Mouse (Mus musculus): Measurements from ENCODE around the gene Aamp. TPM values are rescaled to one million over a fixed set of nuclear protein-coding genes. Genes with fewer than 3 reads are reported as not detected.
A peak's percentile ranks its signal among the peaks of the same experiment; 100 is the strongest.

The Aamp gene
- polyA plus RNA-seq, 1 experiment from 2014 or later: 130 TPM

GRCm38 (mm10) chr1:74271659-74272058 lies 12.9 kb downstream of the Aamp start:
- no peak overlapping the region for H3K9ac ChIP-seq (ENCODE audit: low read depth, low read length)
- H3K4me2 ChIP-seq (replicated peaks; ENCODE audit: low read depth): no peak overlapping the region
- no peaks in the 10 kb centered on the region for H3K9me3 ChIP-seq (ENCODE audit: control insufficient read depth)
- no peak overlapping the region for H3K27ac ChIP-seq (ENCODE audit: low read depth, low read length)
- 57% methylated on average over 4 of the region's 4 CpGs for WGBS
- no peaks in the 10 kb centered on the region for H3K4me1 ChIP-seq (replicated peaks; ENCODE audit: control insufficient read depth, insufficient read depth, low read length)
- H3K36me3 ChIP-seq (ENCODE audit: control insufficient read depth, insufficient read depth): peaks cover 24% of the 10 kb centered on the region
- no peak overlapping the region for H3K4me3 ChIP-seq (ENCODE audit: low read depth, low read length)
- H3K27me3 ChIP-seq (replicated peaks; ENCODE audit: control insufficient read depth, insufficient read depth, low read length): no peaks in the 10 kb centered on the region
- ATAC-seq: no peak
- TF ChIP-seq CTCF (IDR thresholded peaks at IDR 0.05; ENCODE audit: low read depth): no peak

DNA sequence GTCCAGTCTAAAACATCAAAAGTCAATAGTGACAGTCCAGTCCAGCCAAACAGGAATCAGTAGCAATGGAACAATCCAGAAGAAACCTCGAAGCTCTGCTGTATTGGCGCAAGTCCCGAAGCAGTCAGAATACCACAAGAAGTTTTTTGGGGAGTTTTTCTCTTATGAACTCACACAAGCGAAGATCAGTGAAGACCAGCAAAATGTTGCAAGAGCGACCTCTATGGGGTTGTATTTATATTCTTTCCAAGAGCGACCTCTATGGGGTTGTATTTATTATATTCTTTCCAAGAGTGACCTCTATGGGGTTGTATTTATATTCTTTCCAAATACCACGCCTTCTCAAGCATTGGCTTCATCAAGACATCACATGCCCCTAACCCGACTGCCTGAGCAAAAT lies 15.8 kb downstream of the Aamp start:
- no peak for ATAC-seq
- H3K36me3 ChIP-seq (ENCODE audit: control insufficient read depth, insufficient read depth): peaks cover 53% of the 10 kb centered on the region
- TF ChIP-seq CTCF (IDR thresholded peaks at IDR 0.05; ENCODE audit: low read depth): peak; percentile 48
- no peaks in the 10 kb centered on the region for H3K9me3 ChIP-seq (ENCODE audit: control insufficient read depth)
- no peaks in the 10 kb centered on the region for H3K4me1 ChIP-seq (replicated peaks; ENCODE audit: control insufficient read depth, insufficient read depth, low read length)
- WGBS: 82% methylated on average over 8 of the region's 8 CpGs
- H3K27ac ChIP-seq (ENCODE audit: low read depth, low read length): no peak overlapping the region
- no peak overlapping the region for H3K9ac ChIP-seq (ENCODE audit: low read depth, low read length)
- no peaks in the 10 kb centered on the region for H3K27me3 ChIP-seq (replicated peaks; ENCODE audit: control insufficient read depth, insufficient read depth, low read length)
- no peak overlapping the region for H3K4me3 ChIP-seq (ENCODE audit: low read depth, low read length)
- H3K4me2 ChIP-seq (replicated peaks; ENCODE audit: low read depth): no peak overlapping the region

DNA sequence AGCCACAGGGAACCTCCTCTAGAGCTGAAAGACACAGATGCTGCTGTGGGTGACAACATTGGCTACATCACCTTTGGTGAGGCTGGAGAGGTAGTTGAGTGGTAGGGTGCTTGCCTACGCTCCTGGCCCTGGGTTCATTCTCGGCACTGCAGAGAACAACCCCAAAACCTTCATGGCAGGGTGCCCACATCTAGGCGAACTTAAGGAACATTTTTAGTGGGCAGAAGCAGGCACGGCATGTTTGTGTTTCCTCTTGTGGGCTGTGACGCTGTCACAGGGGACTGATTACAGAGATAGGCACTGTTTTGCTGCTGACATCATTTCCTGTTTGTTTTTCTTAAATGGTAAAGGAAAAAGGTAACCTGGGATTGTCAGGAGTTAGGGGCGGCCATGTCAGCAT lies 22.0 kb downstream of the Aamp start:
- no peaks in the 10 kb centered on the region for H3K27me3 ChIP-seq (replicated peaks; ENCODE audit: control insufficient read depth, insufficient read depth, low read length)
- H3K4me2 ChIP-seq (replicated peaks; ENCODE audit: low read depth): no peak overlapping the region
- no peak overlapping the region for H3K9ac ChIP-seq (ENCODE audit: low read depth, low read length)
- H3K4me3 ChIP-seq (ENCODE audit: low read depth, low read length): no peak overlapping the region
- H3K9me3 ChIP-seq (ENCODE audit: control insufficient read depth): no peaks in the 10 kb centered on the region
- H3K36me3 ChIP-seq (ENCODE audit: control insufficient read depth, insufficient read depth): peaks cover 87% of the 10 kb centered on the region
- H3K4me1 ChIP-seq (replicated peaks; ENCODE audit: control insufficient read depth, insufficient read depth, low read length): no peaks in the 10 kb centered on the region
- TF ChIP-seq CTCF (IDR thresholded peaks at IDR 0.05; ENCODE audit: low read depth): no peak
- no peak for ATAC-seq
- 87% methylated on average over 6 of the region's 6 CpGs for WGBS
- no peak overlapping the region for H3K27ac ChIP-seq (ENCODE audit: low read depth, low read length)

DNA sequence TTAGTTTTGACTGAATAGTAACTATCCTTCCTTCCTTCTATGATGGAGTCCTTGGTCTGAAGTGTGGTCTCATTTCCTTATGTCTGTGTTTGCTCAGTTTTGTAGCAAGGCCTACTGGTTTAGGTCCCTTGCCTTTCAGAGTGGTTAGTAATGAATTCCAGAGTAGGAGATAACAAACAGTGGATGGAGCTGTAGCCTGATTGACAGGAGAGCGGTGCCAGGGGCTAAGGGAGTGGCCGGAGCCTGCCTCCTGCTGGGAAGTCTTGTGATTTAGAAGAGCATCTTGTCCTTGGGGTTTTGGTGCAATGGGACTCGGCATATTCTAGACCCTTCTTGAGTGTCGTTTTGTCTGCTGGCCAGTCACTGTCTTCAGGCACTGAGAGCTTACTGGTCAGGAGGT lies 27.8 kb downstream of the Aamp start:
- ATAC-seq: no peak
- H3K4me1 ChIP-seq (replicated peaks; ENCODE audit: control insufficient read depth, insufficient read depth, low read length): 0 out of 2 replicates have a peak, but pooled peaks cover 5% of the 10 kb centered on the region

DNA sequence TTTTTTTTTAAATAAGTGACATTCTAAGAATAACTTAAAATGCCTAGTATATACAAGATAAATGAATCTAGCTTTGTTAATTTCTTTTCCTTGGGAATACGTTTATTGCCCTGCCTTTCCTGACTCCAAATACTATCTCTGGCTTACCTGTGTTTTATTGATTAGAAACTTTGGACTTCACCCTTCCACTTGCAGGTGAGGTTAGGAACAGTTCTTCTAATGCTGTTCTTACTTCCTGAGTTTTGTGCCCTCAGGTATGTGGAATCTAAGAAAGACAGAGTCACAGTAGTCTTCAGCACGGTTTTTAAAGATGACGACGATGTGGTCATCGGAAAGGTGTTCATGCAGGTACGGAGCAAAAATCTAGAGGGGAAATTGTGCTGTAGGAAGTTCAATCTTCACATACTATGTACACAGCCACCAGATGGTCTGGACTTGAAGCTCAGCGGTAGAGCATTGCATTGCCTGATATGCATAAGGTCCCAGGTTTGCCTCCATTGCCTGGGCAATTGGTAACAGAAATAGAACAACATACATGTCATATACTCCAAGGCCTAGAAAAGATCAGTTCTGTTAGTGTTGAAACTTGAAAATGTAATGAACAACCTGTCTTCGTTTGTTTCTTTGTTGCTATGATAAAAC lies 28.7 kb downstream of the Aamp start:
- no peak overlapping the region for H3K9ac ChIP-seq (ENCODE audit: low read depth, low read length)
- H3K4me3 ChIP-seq (ENCODE audit: low read depth, low read length): no peak overlapping the region
- H3K27me3 ChIP-seq (replicated peaks; ENCODE audit: control insufficient read depth, insufficient read depth, low read length): no peaks in the 10 kb centered on the region
- H3K27ac ChIP-seq (ENCODE audit: low read depth, low read length): peak overlapping the region; percentile 79
- H3K4me2 ChIP-seq (replicated peaks; ENCODE audit: low read depth): 0 out of 2 replicates have a peak overlapping the region, but pooled peaks have one; percentile 6
- no peak for TF ChIP-seq CTCF (IDR thresholded peaks at IDR 0.05; ENCODE audit: low read depth)
- peaks cover 81% of the 10 kb centered on the region for H3K36me3 ChIP-seq (ENCODE audit: control insufficient read depth, insufficient read depth)
- H3K9me3 ChIP-seq (ENCODE audit: control insufficient read depth): no peaks in the 10 kb centered on the region
- 0 out of 2 replicates have a peak, but pooled peaks cover 5% of the 10 kb centered on the region for H3K4me1 ChIP-seq (replicated peaks; ENCODE audit: control insufficient read depth, insufficient read depth, low read length)
- ATAC-seq: peak; percentile 72
- 54% methylated on average over 8 of the region's 8 CpGs for WGBS

More for the DNA sequence above, 27.8 kb downstream of the Aamp start:
- peak; percentile 43 for TF ChIP-seq CTCF (IDR thresholded peaks at IDR 0.05; ENCODE audit: low read depth)
- no peak overlapping the region for H3K4me3 ChIP-seq (ENCODE audit: low read depth, low read length)
- peak overlapping the region; percentile 79 for H3K27ac ChIP-seq (ENCODE audit: low read depth, low read length)
- no peak overlapping the region for H3K9ac ChIP-seq (ENCODE audit: low read depth, low read length)
- H3K36me3 ChIP-seq (ENCODE audit: control insufficient read depth, insufficient read depth): peaks cover 81% of the 10 kb centered on the region
- WGBS: 65% methylated on average over 4 of the region's 4 CpGs
- no peak overlapping the region for H3K4me2 ChIP-seq (replicated peaks; ENCODE audit: low read depth)
- H3K27me3 ChIP-seq (replicated peaks; ENCODE audit: control insufficient read depth, insufficient read depth, low read length): no peaks in the 10 kb centered on the region
- no peaks in the 10 kb centered on the region for H3K9me3 ChIP-seq (ENCODE audit: control insufficient read depth)

GRCm38 (mm10) chr1:74250096-74250495 lies 34.4 kb downstream of the Aamp start:
- peaks cover 11% of the 10 kb centered on the region for H3K4me1 ChIP-seq (replicated peaks; ENCODE audit: control insufficient read depth, insufficient read depth, low read length)
- H3K9ac ChIP-seq (ENCODE audit: low read depth, low read length): no peak overlapping the region
- no peak overlapping the region for H3K4me3 ChIP-seq (ENCODE audit: low read depth, low read length)
- no peaks in the 10 kb centered on the region for H3K27me3 ChIP-seq (replicated peaks; ENCODE audit: control insufficient read depth, insufficient read depth, low read length)
- H3K27ac ChIP-seq (ENCODE audit: low read depth, low read length): peak overlapping the region; percentile 11
- 64% methylated on average over 4 of the region's 4 CpGs for WGBS
- peak overlapping the region; percentile 35; the same call in 1 of the 2 replicates for H3K4me2 ChIP-seq (replicated peaks; ENCODE audit: low read depth)
- ATAC-seq: no peak
- no peaks in the 10 kb centered on the region for H3K9me3 ChIP-seq (ENCODE audit: control insufficient read depth)
- no peak for TF ChIP-seq CTCF (IDR thresholded peaks at IDR 0.05; ENCODE audit: low read depth)
- H3K36me3 ChIP-seq (ENCODE audit: control insufficient read depth, insufficient read depth): peaks cover 52% of the 10 kb centered on the region
